Mouse (Mus musculus): ENCODE measurements around the gene Gm20906. TPM values are rescaled to one million over a fixed set of nuclear protein-coding genes. Genes with fewer than 3 reads are reported as not detected.

Gene Gm20906
- polyA plus RNA-seq (2014; fragmentation: Illumina TruSeq; extraction: RNeasy Lipid Tissue Mini Kit (QIAGEN cat#74804); ENCODE audit: insufficient read depth, low read depth, low replicate concordance), result not detected

GRCm38 (mm10) chrY:87550666-87551065 is at the start of gene Gm20906:
Gm20906 (plus strand) TSS chrY:87550966.

Data from lung, adult 10 weeks (tissue).